ENCODE assay signal across 14 mouse cellular contexts in the genomic region with DNA sequence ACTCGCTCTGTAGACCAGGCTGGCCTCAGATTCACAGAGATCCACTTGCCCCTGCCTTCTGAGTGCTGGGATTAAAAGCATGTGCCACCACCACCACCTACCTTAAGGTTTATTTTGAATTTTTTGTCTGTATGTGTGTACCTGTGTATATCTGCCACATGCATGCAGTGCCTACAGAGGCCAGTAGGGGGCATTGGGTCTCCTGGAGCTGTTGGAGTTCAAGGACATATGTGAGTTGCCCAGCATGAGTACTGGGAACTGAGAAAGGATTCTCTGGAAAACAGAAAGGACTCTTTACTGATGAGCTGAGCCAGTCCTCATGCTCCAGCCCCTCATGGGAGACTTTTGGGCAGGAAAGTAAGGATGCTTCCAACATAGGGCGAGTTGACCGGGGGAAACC. TPM values are rescaled to one million over a fixed set of nuclear protein-coding genes. Genes with fewer than 3 reads are reported as not detected.
DNase-seq lines count a peak whose midpoint lies in the region; ATAC-seq and TF ChIP-seq lines count a peak whose summit lies in the region.
"Had no signal": no experiment of that assay in that cellular context is flagged by ENCODE, and none has a peak within 500 bp of the region (broad histone marks: within the 10 kb centered on the region; RNA-seq: fewer than 3 reads in every experiment).

No protein-coding gene starts in this region.

- no peak for ATAC-seq in CD4-positive, CD25-positive, alpha-beta regulatory T cell, adult 4 months
- no peak for ATAC-seq in midbrain, postnatal 0 days (ENCODE audit: low FRiP score)
- ATAC-seq: Patski had no signal

- H3K4me1 ChIP-seq in kidney, adult 2 months (ENCODE audit: control insufficient read depth, insufficient read depth, low read length) = peaks cover 16% of the 10 kb centered on the region
- H3K4me1 ChIP-seq in midbrain, postnatal 0 days (ENCODE audit: insufficient read depth, low read length) = 0 out of 2 replicates have a peak, but pooled peaks cover 3% of the 10 kb centered on the region
- H3K4me1 ChIP-seq in midbrain, embryonic 10.5 days = peaks cover 11% of the 10 kb centered on the region

- no peak overlapping the region for H3K4me2 ChIP-seq in midbrain, postnatal 0 days (ENCODE audit: low read depth, low read length, poor library complexity, severe bottlenecking)
- H3K4me2 ChIP-seq: lung, embryonic 15.5 days had no signal

- TF ChIP-seq CTCF in kidney, adult 2 months (conservative IDR thresholded peaks at IDR 0.05; ENCODE audit: insufficient read depth, insufficient read length, low read depth, low read length) = peak; percentile 26; the same call in 1 of the 2 replicates
- peak; percentile 56 for TF ChIP-seq CTCF in midbrain, postnatal 0 days (IDR thresholded peaks at IDR 0.05)

- DNase-seq in CD4-positive, CD25-positive, alpha-beta regulatory T cell, adult 2 months (ENCODE audit: low read depth, low spot score) = peak; percentile 59
- no peak for DNase-seq in kidney, adult 2 months
- DNase-seq in kidney, postnatal 10 days = no peak
- no peak for DNase-seq in midbrain, postnatal 0 days (ENCODE audit: low spot score)
- DNase-seq in midbrain, embryonic 10.5 days (ENCODE audit: low spot score) = no peak
- DNase-seq in splenic B cell, adult 2 months (ENCODE audit: low read depth, low spot score) = peak; percentile 48
- no peak for DNase-seq in adrenal gland, adult 8-10 months
- DNase-seq: adrenal gland, postnatal 25 days; kidney, adult 8-10 months; right cerebral cortex, postnatal 4 days had no signal

- H3K4me3 ChIP-seq in kidney, adult 2 months (ENCODE audit: insufficient read depth, low read depth, low read length) = no peak overlapping the region
- H3K4me3 ChIP-seq in midbrain, postnatal 0 days (ENCODE audit: low read depth, low read length) = no peak overlapping the region
- H3K4me3 ChIP-seq in midbrain, embryonic 10.5 days = no peak overlapping the region
- H3K4me3 ChIP-seq: heart, embryonic 10.5 days; lung, embryonic 15.5 days had no signal

- TF ChIP-seq POLR2A in kidney, adult 2 months (IDR thresholded peaks at IDR 0.05; ENCODE audit: low read depth, low read length) = no peak

- no peaks in the 10 kb centered on the region for H3K36me3 ChIP-seq in kidney, adult 2 months (ENCODE audit: control insufficient read depth, insufficient read depth, low read length)
- H3K36me3 ChIP-seq in midbrain, postnatal 0 days (ENCODE audit: insufficient read depth, low read length) = peaks cover 17% of the 10 kb centered on the region
- peaks cover 48% of the 10 kb centered on the region for H3K36me3 ChIP-seq in midbrain, embryonic 10.5 days
- H3K36me3 ChIP-seq in splenic B cell, adult 2 months (ENCODE audit: control insufficient read depth, insufficient read depth, low read length, poor library complexity, severe bottlenecking) = peaks cover 10% of the 10 kb centered on the region

- no peak overlapping the region for H3K27ac ChIP-seq in kidney, adult 2 months (ENCODE audit: insufficient read depth, low read depth, low read length)
- H3K27ac ChIP-seq in midbrain, postnatal 0 days (ENCODE audit: low read depth, low read length) = no peak overlapping the region
- no peak overlapping the region for H3K27ac ChIP-seq in midbrain, embryonic 10.5 days (replicated peaks)
- H3K27ac ChIP-seq: heart, embryonic 10.5 days; lung, embryonic 15.5 days had no signal

- WGBS in kidney, adult 2 months = 94% methylated on average over 3 of the region's 3 CpGs
- WGBS in midbrain, postnatal 0 days = 95% methylated on average over 3 of the region's 3 CpGs
- 97% methylated on average over 3 of the region's 3 CpGs for WGBS in midbrain, embryonic 10.5 days

- H3K27me3 ChIP-seq in kidney, adult 2 months (replicated peaks; ENCODE audit: control insufficient read depth, insufficient read depth, low read length) = no peaks in the 10 kb centered on the region
- H3K27me3 ChIP-seq in midbrain, postnatal 0 days (ENCODE audit: insufficient read depth, low read length) = no peaks in the 10 kb centered on the region
- no peaks in the 10 kb centered on the region for H3K27me3 ChIP-seq in midbrain, embryonic 10.5 days (ENCODE audit: low read depth, poor library complexity, severe bottlenecking)
- no peaks in the 10 kb centered on the region for H3K27me3 ChIP-seq in splenic B cell, adult 2 months (ENCODE audit: control insufficient read depth, insufficient read depth, low read length, poor library complexity, severe bottlenecking)
- H3K27me3 ChIP-seq: lung, embryonic 15.5 days; Patski had no signal

- no peaks in the 10 kb centered on the region for H3K9me3 ChIP-seq in midbrain, postnatal 0 days (ENCODE audit: low read length)
- peaks cover 4% of the 10 kb centered on the region; the same call in 1 of the 2 replicates for H3K9me3 ChIP-seq in midbrain, embryonic 10.5 days (replicated peaks)
- H3K9me3 ChIP-seq: lung, embryonic 15.5 days had no signal

- H3K9ac ChIP-seq in midbrain, postnatal 0 days (replicated peaks; ENCODE audit: low read length, poor library complexity, severe bottlenecking) = no peak overlapping the region
- H3K9ac ChIP-seq: lung, embryonic 15.5 days had no signal

RNA-seq across cellular contexts. Expression of a gene that starts 5.3 kb away (rescaled TPM):
- polyA plus RNA-seq in CD4-positive, CD25-positive, alpha-beta regulatory T cell, adult 4 months (2017; shearing (Covaris generic)) = 100 to 1,000 TPM in 1 of 2 experiments, 10 to 100 TPM in 1; 73.7 to 104 TPM
- 175 and 199 TPM in 2 replicates for polyA plus RNA-seq in kidney, adult 2 months (2012; rRNA removed)
- 26.9 and 33.0 TPM in 2 replicates for total RNA-seq in midbrain, postnatal 0 days (2014; rRNA removed)
- 54.1 and 58.9 TPM in 2 replicates for polyA plus RNA-seq in midbrain, postnatal 0 days (2015; fragmentation: Nextera tagmentation; extraction: Ambion mirVana)
- polyA plus RNA-seq in midbrain, embryonic 10.5 days (2016; fragmentation: Nextera tagmentation; extraction: Ambion mirVana) = 64.5 and 70.1 TPM in 2 replicates
- total RNA-seq in adrenal gland, adult 8-10 months (2022) = 10 to 100 TPM; 51.7 to 68.6 (median 62.8) TPM

RNA-seq across cellular contexts. Expression of a gene that starts 12.0 kb away (rescaled TPM):
- polyA plus RNA-seq in CD4-positive, CD25-positive, alpha-beta regulatory T cell, adult 4 months (2017; shearing (Covaris generic)) = 10 to 100 TPM; 16.2 to 24.8 TPM
- polyA plus RNA-seq in kidney, adult 2 months (2012; rRNA removed) = 12.9 and 13.4 TPM in 2 replicates
- total RNA-seq in midbrain, postnatal 0 days (2014; rRNA removed) = 33.5 and 47.5 TPM in 2 replicates
- polyA plus RNA-seq in midbrain, postnatal 0 days (2015; fragmentation: Nextera tagmentation; extraction: Ambion mirVana) = 36.7 and 41.6 TPM in 2 replicates
- polyA plus RNA-seq in midbrain, embryonic 10.5 days (2016; fragmentation: Nextera tagmentation; extraction: Ambion mirVana) = 47.2 and 47.6 TPM in 2 replicates
- 10 to 100 TPM; 12.5 to 23.3 (median 22.5) TPM for total RNA-seq in adrenal gland, adult 8-10 months (2022)

RNA-seq across cellular contexts. Expression of a gene that starts 20.9 kb away (rescaled TPM):
- 10 to 100 TPM; 63.0 to 72.0 TPM for polyA plus RNA-seq in CD4-positive, CD25-positive, alpha-beta regulatory T cell, adult 4 months (2017; shearing (Covaris generic))
- 90.8 and 100 TPM in 2 replicates for polyA plus RNA-seq in kidney, adult 2 months (2012; rRNA removed)
- 157 and 182 TPM in 2 replicates for total RNA-seq in midbrain, postnatal 0 days (2014; rRNA removed)
- polyA plus RNA-seq in midbrain, postnatal 0 days (2015; fragmentation: Nextera tagmentation; extraction: Ambion mirVana) = 212 and 227 TPM in 2 replicates
- polyA plus RNA-seq in midbrain, embryonic 10.5 days (2016; fragmentation: Nextera tagmentation; extraction: Ambion mirVana) = 214 and 220 TPM in 2 replicates
- total RNA-seq in adrenal gland, adult 8-10 months (2022) = 10 to 100 TPM; 79.7 to 84.5 (median 81.6) TPM

RNA-seq across cellular contexts. Expression of a gene that starts 31.0 kb away (rescaled TPM):
- 10 to 100 TPM; 83.9 to 95.9 TPM for polyA plus RNA-seq in CD4-positive, CD25-positive, alpha-beta regulatory T cell, adult 4 months (2017; shearing (Covaris generic))
- 161 and 226 TPM in 2 replicates for polyA plus RNA-seq in kidney, adult 2 months (2012; rRNA removed)
- 37.8 and 38.8 TPM in 2 replicates for total RNA-seq in midbrain, postnatal 0 days (2014; rRNA removed)
- 92.7 and 93.7 TPM in 2 replicates for polyA plus RNA-seq in midbrain, postnatal 0 days (2015; fragmentation: Nextera tagmentation; extraction: Ambion mirVana)
- 54.0 and 63.7 TPM in 2 replicates for polyA plus RNA-seq in midbrain, embryonic 10.5 days (2016; fragmentation: Nextera tagmentation; extraction: Ambion mirVana)
- 100 to 1,000 TPM in 3 of 4 experiments, 10 to 100 TPM in 1; 83.5 to 119 (median 106) TPM for total RNA-seq in adrenal gland, adult 8-10 months (2022)

RNA-seq across cellular contexts. Expression of a gene that starts 35.6 kb away (rescaled TPM):
- polyA plus RNA-seq in CD4-positive, CD25-positive, alpha-beta regulatory T cell, adult 4 months (2017; shearing (Covaris generic)) = 1 to 10 TPM; 9.3 to 9.7 TPM
- polyA plus RNA-seq in kidney, adult 2 months (2012; rRNA removed) = 31.8 and 33.5 TPM in 2 replicates
- total RNA-seq in midbrain, postnatal 0 days (2014; rRNA removed) = 61.6 and 67.9 TPM in 2 replicates
- 90.5 and 101 TPM in 2 replicates for polyA plus RNA-seq in midbrain, postnatal 0 days (2015; fragmentation: Nextera tagmentation; extraction: Ambion mirVana)
- polyA plus RNA-seq in midbrain, embryonic 10.5 days (2016; fragmentation: Nextera tagmentation; extraction: Ambion mirVana) = 66.3 and 69.6 TPM in 2 replicates
- 10 to 100 TPM; 31.8 to 51.8 (median 40.4) TPM for total RNA-seq in adrenal gland, adult 8-10 months (2022)

Comparison
In these comparisons a context has a peak if more than half of its experiments do, and no peak if none do; other contexts are left out.
1. DNase-seq: peak in CD4-positive, CD25-positive, alpha-beta regulatory T cell, adult 2 months (single experiment) and splenic B cell, adult 2 months (single experiment); none in kidney, adult 2 months (single experiment), kidney, postnatal 10 days (single experiment), midbrain, postnatal 0 days (single experiment), midbrain, embryonic 10.5 days (single experiment) and adrenal gland, adult 8-10 months (single experiment).